Mouse (Mus musculus): ENCODE results near the gene Tsc22d4. TPM values are rescaled to one million over a fixed set of nuclear protein-coding genes. Genes with fewer than 3 reads are reported as not detected.
A peak's percentile ranks its signal among the peaks of the same experiment; 100 is the strongest.

The Tsc22d4 gene
- polyA plus RNA-seq, 1 experiment = 48.1 TPM

GRCm38 (mm10) chr5:137786109-137786942 is 40.8 kb downstream of the Tsc22d4 start:
- Histone ChIP-seq H3K36me3 (ENCODE audit: control insufficient read depth, insufficient read depth) (peaks cover 13% of the 10 kb centered on the region), H3K4me3 (peak overlapping the region; percentile 79), H3K79me2 (ENCODE audit: control insufficient read depth, insufficient read depth) (peaks cover 24% of the 10 kb centered on the region), H3ac (ENCODE audit: control insufficient read depth, insufficient read length) (peak overlapping the region; percentile 99), H3K27me3 (ENCODE audit: control insufficient read depth, insufficient read depth, insufficient read length) (no peaks in the 10 kb centered on the region), H3K4me2 (ENCODE audit: low read depth) (peak overlapping the region; percentile 56)
- TF ChIP-seq CEBPB (IDR thresholded peaks at IDR 0.05; ENCODE audit: insufficient read depth, poor library complexity, severe bottlenecking) (no peak), USF1 (IDR thresholded peaks at IDR 0.05; ENCODE audit: low read depth) (peak; percentile 88), REST (IDR thresholded peaks at IDR 0.05; ENCODE audit: insufficient read depth, insufficient read length) (no peak), MYOG (IDR thresholded peaks at IDR 0.05; ENCODE audit: control insufficient read depth in 1 of 3, insufficient read depth in 1 of 3, insufficient read length in 2 of 3, low read depth in 2 of 3) (no peak), MYOD1 (IDR thresholded peaks at IDR 0.05; ENCODE audit: control insufficient read depth in 1 of 3, insufficient read length in 2 of 3, low read depth in 2 of 3) (peak in 1 of 3 experiments; percentile 9), POLR2AphosphoS2 (IDR thresholded peaks at IDR 0.05; ENCODE audit: insufficient read length, low read depth) (peak; percentile 91), SRF (IDR thresholded peaks at IDR 0.05; ENCODE audit: control insufficient read depth, insufficient read length, low read depth) (no peak), POLR2A (IDR thresholded peaks at IDR 0.05; ENCODE audit: insufficient read length, low read depth) (peak; percentile 84), TCF12 (IDR thresholded peaks at IDR 0.05; ENCODE audit: insufficient read depth, poor library complexity, severe bottlenecking) (no peak), MAX (IDR thresholded peaks at IDR 0.05; ENCODE audit: low read depth) (peak; percentile 71), E2F4 (IDR thresholded peaks at IDR 0.05; ENCODE audit: insufficient read depth) (no peak), TCF3 (IDR thresholded peaks at IDR 0.05; ENCODE audit: insufficient read length, low read depth) (no peak)

- Histone ChIP-seq H3K36me3 (ENCODE audit: control insufficient read depth, insufficient read depth) (peaks cover 3% of the 10 kb centered on the region), H3K4me2 (ENCODE audit: low read depth) (peak within 1 kb of the TSS; percentile 99), H3K27me3 (ENCODE audit: control insufficient read depth, insufficient read depth, insufficient read length) (no peaks in the 10 kb centered on the region), H3K4me3 (peak within 1 kb of the TSS; percentile 79), H3K79me2 (ENCODE audit: control insufficient read depth, insufficient read depth) (peaks cover 24% of the 10 kb centered on the region), H3ac (ENCODE audit: control insufficient read depth, insufficient read length) (peak within 1 kb of the TSS; percentile 99)
- TF ChIP-seq CEBPB (IDR thresholded peaks at IDR 0.05; ENCODE audit: insufficient read depth, poor library complexity, severe bottlenecking) (no peak), MAX (IDR thresholded peaks at IDR 0.05; ENCODE audit: low read depth) (peak; percentile 97), TCF3 (IDR thresholded peaks at IDR 0.05; ENCODE audit: insufficient read length, low read depth) (no peak), POLR2AphosphoS2 (IDR thresholded peaks at IDR 0.05; ENCODE audit: insufficient read length, low read depth) (peak; percentile 45), POLR2A (IDR thresholded peaks at IDR 0.05; ENCODE audit: insufficient read length, low read depth) (peak; percentile 76), SRF (IDR thresholded peaks at IDR 0.05; ENCODE audit: control insufficient read depth, insufficient read length, low read depth) (no peak), REST (IDR thresholded peaks at IDR 0.05; ENCODE audit: insufficient read depth, insufficient read length) (no peak), MYOG (IDR thresholded peaks at IDR 0.05; ENCODE audit: control insufficient read depth in 1 of 3, insufficient read depth in 1 of 3, insufficient read length in 2 of 3, low read depth in 2 of 3) (no peak), MYOD1 (IDR thresholded peaks at IDR 0.05; ENCODE audit: control insufficient read depth in 1 of 3, insufficient read length in 2 of 3, low read depth in 2 of 3) (no peak), TCF12 (IDR thresholded peaks at IDR 0.05; ENCODE audit: insufficient read depth, poor library complexity, severe bottlenecking) (no peak), USF1 (IDR thresholded peaks at IDR 0.05; ENCODE audit: low read depth) (no peak), E2F4 (IDR thresholded peaks at IDR 0.05; ENCODE audit: insufficient read depth) (peak; percentile 76)
Measured at GRCm38 (mm10) chr5:137787151-137787928, 41.8 kb downstream of the Tsc22d4 start, which contains the start of the genes Mepce and Zcwpw1. Mepce (minus strand) TSS chr5:137787655. Zcwpw1 (plus strand) TSS chr5:137787798.

GRCm38 (mm10) chr5:137788171-137788570 is 42.6 kb downstream of the Tsc22d4 start:
- TF ChIP-seq MAX (IDR thresholded peaks at IDR 0.05; ENCODE audit: low read depth) = no peak
- no peak for TF ChIP-seq SRF (IDR thresholded peaks at IDR 0.05; ENCODE audit: control insufficient read depth, insufficient read length, low read depth)
- TF ChIP-seq TCF12 (IDR thresholded peaks at IDR 0.05; ENCODE audit: insufficient read depth, poor library complexity, severe bottlenecking) = no peak
- TF ChIP-seq MYOG (IDR thresholded peaks at IDR 0.05; ENCODE audit: control insufficient read depth in 1 of 3, insufficient read depth in 1 of 3, insufficient read length in 2 of 3, low read depth in 2 of 3) = no peak
- no peak for TF ChIP-seq POLR2AphosphoS2 (IDR thresholded peaks at IDR 0.05; ENCODE audit: insufficient read length, low read depth)
- no peak for TF ChIP-seq CEBPB (IDR thresholded peaks at IDR 0.05; ENCODE audit: insufficient read depth, poor library complexity, severe bottlenecking)
- no peak for TF ChIP-seq REST (IDR thresholded peaks at IDR 0.05; ENCODE audit: insufficient read depth, insufficient read length)
- TF ChIP-seq E2F4 (IDR thresholded peaks at IDR 0.05; ENCODE audit: insufficient read depth) = no peak
- no peak for TF ChIP-seq TCF3 (IDR thresholded peaks at IDR 0.05; ENCODE audit: insufficient read length, low read depth)
- TF ChIP-seq USF1 (IDR thresholded peaks at IDR 0.05; ENCODE audit: low read depth) = no peak
- TF ChIP-seq POLR2A (IDR thresholded peaks at IDR 0.05; ENCODE audit: insufficient read length, low read depth) = no peak
- TF ChIP-seq MYOD1 (IDR thresholded peaks at IDR 0.05; ENCODE audit: control insufficient read depth in 1 of 3, insufficient read length in 2 of 3, low read depth in 2 of 3) = no peak
- H3K79me2 ChIP-seq (ENCODE audit: control insufficient read depth, insufficient read depth) = peaks cover 23% of the 10 kb centered on the region
- peaks cover 3% of the 10 kb centered on the region for H3K36me3 ChIP-seq (ENCODE audit: control insufficient read depth, insufficient read depth)
- H3K27me3 ChIP-seq (ENCODE audit: control insufficient read depth, insufficient read depth, insufficient read length) = no peaks in the 10 kb centered on the region
- H3K4me2 ChIP-seq (ENCODE audit: low read depth) = no peak overlapping the region
- peak overlapping the region; percentile 79 for H3K4me3 ChIP-seq
- no peak overlapping the region for H3ac ChIP-seq (ENCODE audit: control insufficient read depth, insufficient read length)

Measured in myocyte (in vitro differentiated cells).